Mouse (Mus musculus) cerebellum, postnatal 25 days (tissue): Measurements from ENCODE around the gene Gm525.
"Not testable (repeated sequence)": the region's sequence is repeated elsewhere in the genome, so short reads cannot be mapped to it uniquely, and the experiment has no call there.

Experiments
- DNase-seq, 2 experiments: peaks; one replicate each; pipeline ENCODE4 v3.0.0; 2021; ENCODE audit warnings: mixed read lengths in 2 of 2

Gm525 gene

DNA sequence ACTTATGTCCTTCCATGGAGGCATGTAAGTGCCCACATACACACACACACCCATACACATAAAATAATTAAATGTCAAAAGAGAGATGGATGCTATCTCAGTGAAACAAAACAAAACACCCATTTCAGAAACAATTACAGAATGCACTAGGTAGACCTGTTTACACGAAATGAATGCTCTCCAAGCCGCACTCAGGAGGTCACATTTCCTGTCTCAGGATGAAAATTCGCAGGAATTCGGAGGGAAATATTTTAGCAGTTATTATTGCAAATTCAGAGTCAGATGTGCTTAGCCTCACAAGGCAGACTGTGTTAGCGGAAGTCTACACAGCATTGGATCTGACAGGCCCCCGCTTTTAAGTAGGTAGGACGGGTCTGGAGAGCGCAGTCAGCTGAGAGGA lies at the start of gene Gm525:
Gene Gm525, plus strand, starts transcription at position 301 of the 400 bp plus-strand sequence.
- no peak for DNase-seq

DNA sequence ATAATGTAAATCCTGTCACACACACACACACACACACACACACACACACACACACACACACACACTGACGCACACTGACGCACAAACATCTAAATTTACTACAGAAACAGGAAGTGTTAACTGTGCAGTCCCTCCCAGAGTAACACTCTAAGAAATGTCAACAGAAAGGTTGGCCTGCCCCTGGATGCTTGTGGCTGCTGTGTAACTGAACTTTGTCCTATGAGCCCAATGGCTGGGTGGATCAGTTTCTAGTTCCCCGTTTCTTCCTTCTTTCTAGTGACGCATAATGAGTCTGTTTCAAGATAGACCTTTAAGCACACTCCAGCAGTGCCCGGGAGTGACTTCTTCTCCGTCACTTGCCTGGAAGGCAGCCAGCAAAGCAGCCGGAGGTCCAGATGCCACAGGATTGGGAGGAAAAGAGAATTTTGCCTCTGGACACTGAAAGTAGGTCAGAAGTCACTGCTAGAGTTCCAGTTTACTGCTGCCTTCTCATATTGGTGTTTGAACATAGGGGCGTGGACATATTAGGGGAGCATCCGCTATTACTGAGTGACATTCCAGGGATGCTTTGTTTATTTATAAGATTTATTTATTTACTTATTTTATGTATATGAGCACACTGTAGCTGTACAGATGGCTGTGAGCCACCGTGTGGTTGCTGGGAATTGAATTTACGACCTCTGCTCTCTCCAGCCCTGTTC lies 49.3 kb upstream of the Gm525 start:
- DNase-seq = peak; percentile 30 to 66

DNA sequence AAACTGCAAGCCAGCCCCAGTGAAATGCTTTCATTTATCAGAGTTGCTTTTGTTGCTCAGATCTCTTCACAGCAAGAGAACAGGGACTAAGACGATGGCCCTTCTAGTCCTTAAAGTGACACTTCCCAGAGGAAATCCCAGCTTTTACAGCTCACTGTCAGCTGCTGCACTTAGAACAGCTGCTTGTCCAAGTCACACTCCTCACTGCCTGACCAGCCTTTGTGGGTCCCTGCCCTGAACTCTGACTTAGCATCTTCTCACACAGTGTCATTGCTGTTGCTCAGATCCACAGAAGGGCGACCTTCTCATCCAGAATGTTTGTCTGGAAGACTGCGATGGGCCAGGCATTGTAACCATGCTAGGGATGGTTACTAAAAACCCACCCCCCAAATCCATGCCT lies 48.0 kb upstream of the Gm525 start:
- no peak for DNase-seq

DNA sequence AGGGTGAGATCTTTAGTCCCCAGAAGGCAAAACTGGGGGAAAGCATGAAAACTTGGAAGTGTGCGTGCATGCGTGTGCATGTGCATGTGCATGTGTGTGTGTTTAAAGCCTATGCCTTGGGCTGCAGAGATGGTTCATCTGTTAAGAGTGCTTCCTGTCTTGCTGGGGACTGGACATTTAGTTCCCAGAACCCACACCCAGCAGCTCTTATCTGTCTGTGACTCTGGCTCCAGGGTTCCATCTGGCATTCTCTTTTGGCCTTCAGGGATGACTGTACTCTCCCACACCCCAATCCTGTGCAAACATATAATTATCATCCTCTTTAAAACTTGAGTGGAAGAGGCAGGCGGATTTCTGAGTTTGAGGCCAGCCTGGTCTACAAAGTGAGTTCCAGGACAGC lies 47.5 kb upstream of the Gm525 start:
- DNase-seq = no peak

DNA sequence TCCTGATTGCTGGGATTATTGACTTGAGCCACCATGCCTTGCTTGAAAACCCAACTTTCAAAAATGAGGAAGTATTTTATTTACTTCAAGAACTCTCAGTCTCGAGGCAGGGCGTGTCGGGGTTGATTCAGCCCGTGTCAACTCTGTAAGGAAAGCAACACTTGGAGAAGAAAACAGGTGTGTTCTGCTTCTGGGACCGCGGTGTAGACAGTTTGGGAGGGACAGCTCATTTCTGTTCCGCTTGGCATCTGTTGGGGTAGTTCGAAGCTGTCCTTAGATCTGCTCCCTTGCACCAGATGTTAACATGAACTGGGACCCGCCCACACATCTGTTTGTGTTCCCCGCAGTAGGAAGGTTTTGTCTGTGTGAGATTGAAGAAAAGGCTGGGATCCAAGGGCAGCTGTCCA lies 45.7 kb upstream of the Gm525 start:
- DNase-seq = no peak

DNA sequence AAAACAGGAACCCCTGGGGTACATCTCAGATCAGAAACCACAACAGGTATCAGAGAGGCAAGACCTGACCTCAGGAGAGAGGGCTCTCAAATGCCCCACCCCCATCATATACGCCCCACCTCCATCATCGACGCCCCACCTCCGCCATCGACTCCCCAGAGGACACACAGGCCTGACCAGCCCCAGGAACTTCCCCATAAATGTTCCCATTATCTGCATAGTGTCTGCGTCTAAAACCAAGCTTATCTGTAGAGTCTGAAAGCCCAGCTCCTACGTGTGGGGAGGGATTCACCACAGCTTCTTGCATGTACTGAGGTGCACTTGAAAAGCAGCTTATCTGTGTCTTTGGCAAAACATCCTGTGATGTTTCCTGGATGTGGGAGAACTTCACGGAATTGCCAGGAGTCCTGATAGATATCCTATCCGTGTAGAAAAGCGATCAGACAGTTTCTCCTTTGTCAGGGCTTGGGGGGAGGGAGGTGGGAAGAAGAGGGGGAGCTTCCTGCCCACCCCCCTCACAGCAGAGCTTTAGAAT lies 44.7 kb upstream of the Gm525 start:
- no peak for DNase-seq

DNA sequence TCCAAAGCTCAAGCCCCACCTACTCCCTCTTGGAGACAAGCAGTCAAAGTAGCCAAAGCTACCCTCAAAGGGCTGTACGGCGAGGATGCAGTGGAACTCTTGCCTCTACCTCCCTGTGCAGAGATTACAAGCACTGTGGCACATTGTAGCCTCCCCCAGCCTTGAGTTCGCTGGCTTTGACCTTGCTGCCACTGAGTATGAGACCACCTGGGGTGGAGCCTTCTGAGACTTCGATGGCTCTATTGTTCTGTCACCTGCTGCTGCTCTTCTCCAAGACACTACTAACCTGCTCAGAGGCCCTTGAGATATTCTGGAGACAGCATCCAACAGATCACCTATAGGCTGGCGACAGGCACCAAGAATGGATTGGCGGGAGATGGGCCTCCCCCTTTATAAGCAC lies 43.1 kb upstream of the Gm525 start:
- no peak for DNase-seq

DNA sequence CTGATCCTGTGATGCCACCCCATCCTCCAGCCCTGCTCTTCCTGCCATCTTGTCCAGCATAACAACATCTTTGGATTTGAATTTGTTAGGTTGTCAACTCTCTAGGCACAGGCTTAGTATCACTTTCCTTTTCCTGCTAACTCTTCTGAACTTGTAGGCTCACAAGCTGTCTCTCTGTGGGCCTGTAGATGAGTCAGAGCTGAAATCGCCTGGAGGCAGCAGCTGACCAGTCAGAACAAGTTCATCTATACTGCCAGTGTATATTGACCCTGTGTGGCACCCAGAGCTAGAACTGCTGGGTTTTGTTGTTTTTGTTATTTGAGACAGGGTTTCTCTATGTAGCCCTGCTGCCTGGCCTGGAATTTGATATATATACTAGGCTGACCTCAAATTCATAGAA lies 42.5 kb upstream of the Gm525 start:
- no peak for DNase-seq

DNA sequence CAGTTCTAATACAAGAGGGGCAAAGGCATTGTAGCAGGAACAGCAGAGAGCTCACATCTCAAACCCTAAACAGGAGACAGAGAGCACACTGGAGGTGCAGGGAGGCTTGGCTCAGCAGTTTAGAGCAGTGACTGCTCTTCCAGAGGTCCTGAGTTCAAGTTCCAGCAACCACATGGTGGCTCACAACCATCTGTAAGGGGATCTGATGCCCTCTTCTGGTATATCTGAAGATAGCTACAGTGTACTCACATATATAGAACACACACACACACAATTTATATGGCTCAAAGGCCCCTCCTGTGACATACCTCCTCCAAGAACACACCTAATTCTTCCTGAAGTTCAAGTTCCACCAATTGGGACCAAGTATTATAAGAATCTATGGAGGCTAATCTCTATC lies 39.0 kb upstream of the Gm525 start:
- no peak for DNase-seq

DNA sequence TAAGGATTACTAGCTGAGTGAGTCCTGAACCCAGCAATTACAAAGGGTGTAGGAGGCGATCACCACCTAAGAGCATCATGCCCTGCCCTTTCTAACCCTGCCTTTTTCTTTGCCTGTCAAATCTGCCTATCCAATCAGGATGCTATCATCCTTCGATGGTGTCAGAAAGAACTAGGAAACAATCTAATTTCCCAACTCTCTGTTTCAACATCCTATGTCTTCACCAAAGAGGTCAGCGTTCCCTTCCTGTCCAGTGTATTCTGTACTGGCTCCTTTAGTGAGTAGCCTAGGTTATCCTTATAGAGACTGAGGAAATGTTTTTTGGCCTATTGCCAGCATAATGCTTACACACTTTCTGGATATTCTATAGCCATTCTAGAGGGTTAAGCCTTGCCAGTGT lies 38.1 kb upstream of the Gm525 start:
- DNase-seq = no peak

DNA sequence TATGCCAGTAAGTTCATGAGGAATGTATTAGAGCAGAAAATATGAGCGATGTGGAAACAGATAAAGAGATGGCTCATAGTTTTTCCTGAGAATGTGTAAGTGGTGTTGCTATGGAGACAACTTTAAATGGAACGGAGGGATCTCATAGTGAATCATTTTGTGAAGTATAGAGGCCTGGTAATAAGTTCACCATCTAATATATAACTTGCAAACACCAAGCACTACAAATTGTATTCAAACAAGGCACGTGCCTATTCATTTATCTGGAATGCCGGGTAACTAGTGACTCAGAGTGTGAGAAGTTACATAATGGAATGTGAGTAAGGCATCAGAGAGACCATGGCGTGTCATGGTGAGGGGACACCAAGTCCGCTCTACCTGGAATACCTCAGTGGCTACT lies 35.1 kb upstream of the Gm525 start:
- DNase-seq = no peak

DNA sequence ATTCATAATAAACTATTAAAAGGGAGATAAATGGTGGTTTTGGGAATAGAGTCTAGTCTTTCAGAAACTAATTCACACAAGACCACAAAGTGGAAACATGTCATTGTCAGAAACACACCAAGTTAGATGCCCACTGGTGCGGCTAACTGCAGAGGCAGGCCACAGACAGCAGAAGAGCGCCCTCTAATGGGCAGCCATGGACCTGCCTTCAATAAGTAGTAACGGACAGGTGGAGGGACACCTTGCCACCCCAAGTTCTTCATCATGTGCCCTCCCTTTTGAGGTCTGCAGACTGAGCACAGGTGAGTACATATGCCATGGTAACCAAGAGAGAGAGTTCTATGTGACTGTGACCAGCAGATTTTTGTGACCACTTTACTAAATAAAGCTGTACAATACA lies 34.3 kb upstream of the Gm525 start:
- peak; percentile 40 to 70 for DNase-seq

DNA sequence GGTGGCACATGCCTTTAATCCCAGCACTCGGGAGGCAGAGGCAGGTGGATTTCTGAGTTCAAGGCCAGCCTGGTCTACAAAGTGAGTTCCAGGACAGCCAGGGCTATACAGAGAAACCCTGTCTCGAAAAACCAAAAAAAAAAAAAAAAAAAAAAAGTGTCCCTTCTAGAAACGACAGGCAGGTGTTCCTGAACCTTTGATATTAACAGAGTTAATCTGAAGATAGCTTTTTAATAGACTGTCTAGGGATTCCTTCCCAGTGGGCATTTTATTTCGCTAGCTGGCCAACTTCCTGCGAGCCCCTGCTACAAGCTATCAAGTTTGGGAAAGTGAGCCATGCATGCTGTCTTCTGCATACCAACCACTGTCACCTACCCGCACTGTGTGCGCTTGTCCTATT lies 32.6 kb upstream of the Gm525 start:
- not testable (repeated sequence) for DNase-seq

DNA sequence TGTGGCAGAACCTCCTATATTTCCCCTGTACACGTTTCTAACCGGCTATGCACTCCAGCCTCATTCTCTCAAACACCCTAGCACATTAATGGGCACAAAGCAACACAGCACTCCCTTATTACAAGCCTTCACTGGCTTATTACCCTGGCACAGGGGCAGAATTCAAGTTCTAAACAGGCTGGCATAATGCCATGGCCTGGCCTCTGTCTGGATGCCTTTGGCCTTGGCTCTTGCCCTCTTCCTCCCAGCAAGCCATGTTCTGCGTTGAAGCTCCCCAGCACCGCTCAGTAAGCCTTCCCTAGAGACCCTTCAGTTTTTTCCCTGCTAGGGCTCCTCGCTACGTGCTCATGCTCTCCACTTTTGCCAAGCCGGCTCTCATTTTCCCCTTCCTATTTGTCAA lies 30.6 kb upstream of the Gm525 start:
- DNase-seq = peak in 1 of 2 experiments; percentile 28

DNA sequence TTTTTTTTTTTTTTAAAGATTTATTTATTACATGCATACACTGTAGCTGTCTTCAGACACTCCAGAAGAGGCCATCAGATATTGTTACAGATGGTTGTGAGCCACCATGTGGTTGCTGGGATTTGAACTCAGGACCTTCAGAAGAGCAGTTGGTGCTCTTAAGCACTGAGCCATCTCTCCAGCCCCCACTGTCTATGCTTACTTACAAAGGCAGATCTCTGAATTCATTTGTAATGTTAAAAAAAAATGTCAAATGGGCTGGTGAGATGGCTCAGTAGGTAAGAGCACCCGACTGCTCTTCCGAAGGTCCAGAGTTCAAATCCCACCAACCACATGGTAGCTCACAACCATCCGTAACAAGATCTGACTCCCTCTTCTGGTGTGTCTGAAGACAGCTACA lies 28.1 kb upstream of the Gm525 start:
- not testable (repeated sequence) for DNase-seq

DNA sequence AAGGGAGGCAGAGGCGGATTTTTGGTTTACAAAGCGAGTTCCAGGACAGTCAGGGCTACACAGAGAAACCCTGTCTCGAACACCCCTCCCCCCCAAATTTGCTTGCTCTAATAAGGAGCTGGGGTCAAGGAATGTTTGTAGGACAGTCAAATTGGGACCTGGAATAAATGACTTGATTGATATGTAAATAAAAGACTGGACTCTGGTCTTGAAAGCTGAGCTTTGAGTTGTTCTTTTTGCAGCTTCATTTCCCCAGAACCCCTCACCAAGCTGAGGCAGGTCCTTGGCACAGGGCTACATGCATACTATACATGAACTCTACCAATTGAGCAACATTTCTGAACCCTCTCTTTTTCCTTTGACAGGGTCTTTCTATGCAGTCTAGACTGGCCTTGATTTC lies 27.6 kb upstream of the Gm525 start:
- DNase-seq = no peak

DNA sequence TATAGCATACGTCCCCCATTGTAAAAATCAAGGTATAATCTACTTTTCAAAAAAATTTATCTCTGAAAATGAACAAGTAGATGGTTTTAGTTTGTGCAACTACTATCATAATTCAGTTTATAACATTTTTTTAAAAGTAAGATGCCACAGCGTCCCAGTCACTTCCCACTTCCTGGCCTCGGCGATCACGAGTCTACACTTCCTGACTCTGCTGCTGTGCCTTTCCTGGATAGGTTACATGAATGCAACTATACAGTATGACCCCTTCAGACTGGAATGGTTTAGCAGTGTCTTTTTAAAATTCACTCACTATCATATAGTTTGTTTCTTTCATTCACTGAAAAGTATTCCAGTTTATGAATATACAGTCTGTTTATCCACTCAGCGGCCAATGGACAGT lies 21.9 kb upstream of the Gm525 start:
- DNase-seq = no peak

DNA sequence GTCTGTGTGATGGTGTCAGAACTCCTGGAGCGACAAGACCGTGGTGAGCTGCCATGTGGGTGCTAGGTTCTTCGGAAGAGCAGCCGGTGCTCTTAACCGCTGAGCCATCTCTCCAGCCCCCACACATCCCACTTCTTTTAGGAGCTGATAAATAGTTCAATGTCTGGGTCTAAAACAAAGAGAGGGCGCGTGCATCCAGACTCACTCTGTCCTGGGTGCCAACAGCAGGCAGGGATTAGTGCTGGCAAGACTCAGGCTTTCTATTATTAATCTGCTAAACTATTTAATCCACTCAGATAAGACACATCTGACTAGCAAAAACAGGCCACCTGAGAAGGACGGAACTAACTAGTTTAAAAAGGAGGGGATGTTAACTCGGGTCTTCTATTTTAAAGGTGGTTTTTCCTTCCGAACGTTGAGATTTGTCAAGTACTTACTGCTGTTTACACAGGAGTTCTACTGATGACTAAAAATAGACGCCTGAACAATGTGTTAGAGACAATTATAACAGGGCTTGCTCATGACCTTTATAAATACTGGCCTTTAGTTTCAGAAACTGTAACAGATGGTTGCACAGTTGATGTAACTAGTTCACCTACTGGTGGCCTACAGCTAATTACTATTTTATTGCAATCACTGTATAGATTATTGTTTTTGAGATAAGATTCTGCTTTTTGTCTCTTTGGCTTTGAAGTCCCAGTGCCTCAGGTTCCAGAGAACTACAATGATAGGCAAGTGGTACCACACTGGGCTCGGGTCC lies 17.5 kb upstream of the Gm525 start:
- DNase-seq = peak in 1 of 2 experiments; percentile 23

DNA sequence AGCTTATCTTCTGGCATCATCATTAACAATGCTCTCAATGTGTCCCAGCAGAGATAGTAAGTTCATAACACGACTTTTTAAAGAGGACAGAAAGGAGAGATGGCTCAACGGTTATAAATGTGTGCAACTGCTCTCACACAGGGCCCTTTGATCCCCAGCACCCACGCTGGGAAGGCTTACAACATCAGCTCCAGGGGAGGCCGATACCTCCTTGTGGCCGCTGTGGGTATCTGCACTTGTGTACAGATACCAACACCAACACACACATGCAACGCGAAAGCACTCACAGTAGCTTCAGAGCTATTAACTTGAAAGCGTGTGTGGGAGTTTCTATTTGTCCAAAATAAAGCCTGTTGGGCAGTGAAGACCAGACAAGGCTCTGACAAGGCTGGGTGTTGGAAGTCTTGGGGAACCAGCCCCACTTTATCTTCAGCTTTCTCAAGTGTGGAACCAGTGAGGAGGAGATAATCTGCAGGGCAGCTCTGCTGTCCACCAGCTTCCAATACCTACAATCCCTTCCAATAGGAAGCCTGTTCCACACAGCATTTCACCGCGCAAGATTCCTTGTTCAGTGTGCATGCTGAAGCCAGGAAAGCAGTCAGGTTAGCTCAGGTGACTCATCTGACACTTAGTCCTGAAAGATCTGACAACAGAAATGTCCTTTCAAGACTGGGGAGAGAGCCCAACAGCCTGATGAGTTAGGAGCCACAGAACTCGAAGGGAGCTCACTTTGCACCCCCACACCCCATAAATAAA lies 14.9 kb upstream of the Gm525 start:
- peak in 1 of 2 experiments; percentile 34 for DNase-seq

DNA sequence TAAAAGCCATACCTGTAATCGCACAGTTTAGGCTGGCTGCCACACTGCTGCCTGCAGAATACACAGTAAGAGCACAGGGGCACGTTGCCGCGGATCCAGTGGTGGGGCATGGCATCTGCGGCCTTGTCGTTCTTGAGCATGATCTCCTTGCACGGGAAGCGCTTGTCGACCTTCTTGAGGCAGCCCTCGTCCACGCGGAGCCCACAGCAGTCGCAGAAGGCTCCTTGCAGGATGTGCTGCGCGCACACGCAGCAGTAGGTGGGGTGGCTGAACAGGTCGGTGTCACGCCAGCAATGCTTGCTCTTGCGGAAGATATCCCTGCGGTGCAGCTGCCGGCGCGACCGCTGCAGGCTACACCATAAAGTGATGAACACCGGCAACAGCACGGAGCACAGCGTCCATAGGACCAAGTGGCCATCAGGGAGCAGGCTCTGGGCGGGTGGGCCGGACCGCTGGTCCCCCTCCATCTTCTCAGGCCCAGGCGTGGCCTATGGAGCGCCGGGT lies 13.7 kb upstream of the Gm525 start:
- DNase-seq = peak in 1 of 2 experiments; percentile 72

DNA sequence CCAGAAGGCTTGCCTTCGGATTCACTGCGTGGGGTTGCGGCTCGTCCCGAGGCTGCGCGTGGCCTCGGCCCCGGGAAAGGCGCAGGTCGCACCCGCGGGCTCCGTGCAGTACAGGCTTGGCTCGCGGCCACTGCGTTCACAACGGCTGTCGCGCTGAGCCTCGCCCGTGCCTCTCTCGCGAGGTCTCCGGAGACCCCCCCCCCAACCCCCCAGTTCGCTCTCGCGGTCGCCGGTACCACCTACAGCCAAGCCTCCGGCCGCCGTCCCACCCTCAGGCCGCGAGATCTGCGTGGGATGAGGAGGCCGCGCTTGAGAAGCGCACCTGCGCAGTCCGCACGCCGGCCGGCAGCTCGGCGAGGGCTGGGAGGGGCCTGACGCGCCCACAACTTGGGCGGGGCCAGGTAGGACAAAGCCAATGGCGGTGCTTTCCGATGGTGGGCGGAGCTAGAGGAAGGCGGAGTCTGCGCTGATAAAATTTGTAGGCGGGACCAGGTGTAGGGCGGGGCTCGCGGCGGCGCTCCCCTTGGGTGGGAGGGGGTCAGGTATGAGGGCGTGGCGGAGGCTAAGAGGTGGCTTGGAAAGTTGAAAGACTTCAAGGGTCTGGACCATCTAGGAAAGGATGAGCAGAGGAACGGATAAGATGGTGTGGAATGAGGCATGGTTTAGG lies 13.1 kb upstream of the Gm525 start:
- DNase-seq = peak; percentile 94 to 98

DNA sequence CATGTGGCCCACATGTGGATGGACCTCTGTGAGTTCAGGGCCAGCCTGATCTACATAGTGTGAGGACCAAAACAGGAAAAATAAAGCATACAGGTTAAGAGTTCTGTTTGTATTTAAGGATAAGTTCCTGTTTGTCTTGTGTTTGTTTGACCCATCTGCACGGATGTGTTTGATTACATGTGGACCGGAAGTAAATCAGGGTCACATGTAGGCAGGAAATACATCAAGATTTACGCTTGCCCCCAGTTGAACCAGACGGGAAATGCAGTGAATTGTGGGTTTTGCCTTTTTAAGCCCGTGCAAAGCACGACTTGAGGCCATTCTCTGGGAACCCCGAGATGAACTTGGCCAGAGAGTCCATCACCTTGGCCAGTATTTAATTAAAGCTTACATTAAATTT lies 12.3 kb upstream of the Gm525 start:
- no peak for DNase-seq

DNA sequence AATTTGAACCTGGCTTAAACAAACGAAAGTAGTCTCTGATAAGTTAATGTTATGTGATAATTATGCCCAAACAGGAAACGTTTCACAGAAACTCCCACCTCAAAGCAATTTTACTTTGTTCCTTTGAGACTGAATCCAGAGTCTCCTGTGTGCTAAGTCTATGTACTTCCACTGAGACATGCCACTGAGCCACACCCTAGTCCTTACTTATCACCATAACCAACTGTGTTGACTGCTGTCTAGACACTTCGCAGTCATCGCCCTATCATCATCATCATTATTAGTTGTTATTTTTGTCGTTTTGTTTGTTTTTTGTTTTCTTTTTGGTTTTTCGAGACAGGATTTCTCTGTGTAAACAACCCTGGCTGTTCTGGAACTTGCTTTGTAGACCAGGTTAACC lies 9.3 kb upstream of the Gm525 start:
- no peak for DNase-seq
